Mouse (Mus musculus) testis, adult 2 months (tissue): ENCODE measurements at regions not wholly inside any gene's neighbourhood (a gene's known extent, or its start where the extent isn't known, plus 50 kb on each side); places are given as distances from the start of the nearest gene placed in this dataset.

Experiments used
- H3K27ac ChIP-seq: fragments of 200-500 bp; 2 replicates; pipeline ENCODE4 v1.5.1; 2012; ENCODE audit warnings: low read depth, low read length; ENCODE audit not compliant: control insufficient read depth, insufficient read depth
- H3K27me3 ChIP-seq: fragments of 200-500 bp; 2 replicates; pipeline ENCODE4 v1.6.1; 2012; ENCODE audit warnings: mild to moderate bottlenecking, low read length, moderate library complexity; ENCODE audit not compliant: control insufficient read depth, insufficient read depth
- H3K36me3 ChIP-seq: fragments of 200-500 bp; 2 replicates; pipeline ENCODE4 v1.6.1; 2012; ENCODE audit warnings: mild to moderate bottlenecking, low read length; ENCODE audit not compliant: control insufficient read depth, insufficient read depth
- H3K4me1 ChIP-seq: fragments of 200-500 bp; 2 replicates; pipeline ENCODE4 v1.6.1; 2012; ENCODE audit warnings: low read length; ENCODE audit not compliant: control insufficient read depth, insufficient read depth
- H3K4me3 ChIP-seq: fragments of 200-500 bp; 2 replicates; pipeline ENCODE4 v1.5.1; 2012; ENCODE audit warnings: low read depth, mild to moderate bottlenecking, low read length, moderate library complexity, mixed read lengths; ENCODE audit not compliant: control insufficient read depth
- CTCF ChIP-seq: fragments of 200-500 bp; IDR thresholded peaks from 2 replicates; pipeline ENCODE4 v1.5.1; 2012; ENCODE audit warnings: low read depth, mild to moderate bottlenecking, inconsistent platforms, low read length, moderate library complexity; ENCODE audit not compliant: control insufficient read depth, insufficient read depth, insufficient replicate concordance
- POLR2A ChIP-seq: fragments of 200-500 bp; IDR thresholded peaks from 2 replicates; pipeline ENCODE4 v1.6.1; 2012; ENCODE audit warnings: low read depth, mild to moderate bottlenecking, inconsistent platforms, low read length, moderate library complexity; ENCODE audit not compliant: control insufficient read depth

DNA sequence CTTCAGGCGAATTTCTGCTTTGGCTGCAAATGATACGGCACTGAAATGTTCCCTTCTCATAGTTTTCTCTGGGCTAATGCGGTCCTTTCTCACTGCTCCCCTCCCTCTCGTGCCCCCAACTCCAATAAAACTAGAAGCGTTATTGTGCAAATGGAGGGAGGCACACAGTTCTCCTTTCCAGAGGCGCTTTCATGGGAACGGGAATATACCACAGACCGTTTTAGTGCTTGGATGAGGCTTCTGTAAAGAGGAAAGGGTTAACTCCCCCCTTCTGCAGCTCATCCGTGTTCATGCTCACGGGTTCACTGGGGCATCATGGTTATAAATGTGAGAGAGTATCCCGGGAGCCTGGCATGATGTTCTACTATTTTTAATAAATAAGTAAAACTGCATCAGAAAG, 231.2 kb downstream of the Ttll7 start:
- TF ChIP-seq CTCF (no peak), POLR2A (no peak)
- no peaks in the 10 kb centered on the region for H3K36me3 ChIP-seq
- H3K4me3 ChIP-seq, result no peak overlapping the region
- no peaks in the 10 kb centered on the region for H3K4me1 ChIP-seq
- no peak overlapping the region for H3K27ac ChIP-seq
- H3K27me3 ChIP-seq, result no peaks in the 10 kb centered on the region

GRCm38 (mm10) chr3:147083823-147084222, 231.7 kb downstream of the Ttll7 start:
- TF ChIP-seq CTCF (no peak), POLR2A (no peak)
- H3K4me1 ChIP-seq, result no peaks in the 10 kb centered on the region

DNA sequence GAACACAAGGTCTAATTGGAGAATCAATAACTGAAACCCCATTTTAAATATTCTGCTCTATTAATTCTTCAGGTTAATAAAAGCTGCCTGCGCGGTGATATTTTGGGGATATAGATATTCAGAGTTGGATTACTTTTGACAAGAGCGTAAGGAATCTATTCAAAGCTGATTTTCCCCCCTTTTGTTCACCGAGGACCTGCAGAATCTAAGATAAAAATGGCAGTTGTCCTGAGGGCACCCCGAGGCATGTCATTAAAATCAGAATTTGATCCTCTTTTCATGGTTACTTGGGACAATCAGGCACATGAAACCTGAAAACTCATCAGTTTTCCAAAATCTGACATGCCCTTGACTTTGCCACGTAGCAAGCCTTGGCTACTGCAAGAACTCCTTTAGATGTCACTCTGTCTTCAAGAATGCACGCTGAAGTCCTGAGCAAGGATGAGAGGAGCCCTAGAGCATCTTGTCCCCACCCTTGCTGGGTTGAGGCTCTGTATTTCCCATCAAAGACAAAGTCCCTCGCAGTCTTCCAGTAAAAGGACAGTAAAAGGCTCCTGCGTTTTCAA, 232.5 kb downstream of the Ttll7 start:
- Histone ChIP-seq H3K27ac (no peak overlapping the region), H3K27me3 (no peaks in the 10 kb centered on the region), H3K36me3 (no peaks in the 10 kb centered on the region), H3K4me1 (no peaks in the 10 kb centered on the region), H3K4me3 (no peak overlapping the region)
- no peak for TF ChIP-seq POLR2A
- no peak for TF ChIP-seq CTCF

More at GRCm38 (mm10) chr3:147083823-147084222, 231.7 kb downstream of the Ttll7 start:
- Histone ChIP-seq H3K36me3 (no peaks in the 10 kb centered on the region), H3K4me3 (no peak overlapping the region), H3K27me3 (no peaks in the 10 kb centered on the region), H3K27ac (no peak overlapping the region)

GRCm38 (mm10) chr3:147088171-147088570, 236.0 kb downstream of the Ttll7 start:
- no peak overlapping the region for H3K27ac ChIP-seq
- H3K36me3 ChIP-seq, result no peaks in the 10 kb centered on the region
- TF ChIP-seq POLR2A, result no peak
- no peak for TF ChIP-seq CTCF
- H3K4me1 ChIP-seq, result peaks cover 4% of the 10 kb centered on the region
- H3K4me3 ChIP-seq, result no peak overlapping the region
- no peaks in the 10 kb centered on the region for H3K27me3 ChIP-seq

GRCm38 (mm10) chr3:147089716-147090115, 237.5 kb downstream of the Ttll7 start:
- Histone ChIP-seq H3K4me1 (peaks cover 4% of the 10 kb centered on the region), H3K27ac (no peak overlapping the region), H3K36me3 (no peaks in the 10 kb centered on the region), H3K4me3 (no peak overlapping the region), H3K27me3 (no peaks in the 10 kb centered on the region)
- no peak for TF ChIP-seq POLR2A
- TF ChIP-seq CTCF, result no peak

DNA sequence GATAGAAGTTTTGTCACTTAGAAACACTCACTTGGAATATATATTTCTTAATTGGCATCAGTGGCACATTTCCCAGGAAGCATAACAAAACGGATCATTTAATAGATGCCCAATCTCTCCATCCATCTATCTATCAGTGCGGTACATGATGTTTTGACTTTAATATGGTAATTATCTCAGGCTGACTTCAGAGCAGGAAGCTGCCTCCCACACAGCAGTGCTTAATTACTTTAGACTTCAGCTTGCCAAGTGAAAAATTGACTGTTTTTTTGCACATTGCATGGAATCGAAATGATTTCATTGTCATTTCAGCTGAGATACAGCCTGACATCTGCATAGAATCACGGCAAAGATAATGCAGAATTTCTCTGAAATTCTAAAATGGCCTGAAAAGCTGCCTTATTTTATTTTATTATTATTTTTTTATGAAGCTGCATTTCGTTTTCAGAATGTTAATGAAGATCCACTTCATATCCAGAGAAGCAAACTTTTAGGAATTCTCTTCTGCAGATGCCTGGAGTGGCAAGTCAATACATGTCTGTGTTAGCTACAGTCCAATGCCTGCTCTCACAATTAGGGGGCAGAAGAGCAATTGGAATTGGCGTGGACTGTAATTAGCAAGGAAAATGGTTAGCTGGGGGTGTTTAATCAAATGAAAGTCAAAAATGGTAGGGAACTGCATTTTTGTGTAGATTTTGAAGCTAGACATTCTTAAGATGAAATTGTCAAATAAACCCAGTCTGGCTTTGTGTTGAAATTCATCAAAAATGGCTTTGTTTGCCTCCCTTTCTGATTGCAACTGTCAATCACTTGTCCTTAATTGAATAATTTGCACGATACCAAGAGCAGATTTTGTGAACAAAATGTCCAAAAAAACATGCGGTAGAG, 240.3 kb downstream of the Ttll7 start:
- Histone ChIP-seq H3K4me3 (no peak overlapping the region), H3K4me1 (peaks cover 4% of the 10 kb centered on the region), H3K36me3 (no peaks in the 10 kb centered on the region), H3K27ac (no peak overlapping the region), H3K27me3 (no peaks in the 10 kb centered on the region)
- TF ChIP-seq POLR2A (no peak), CTCF (no peak)

DNA sequence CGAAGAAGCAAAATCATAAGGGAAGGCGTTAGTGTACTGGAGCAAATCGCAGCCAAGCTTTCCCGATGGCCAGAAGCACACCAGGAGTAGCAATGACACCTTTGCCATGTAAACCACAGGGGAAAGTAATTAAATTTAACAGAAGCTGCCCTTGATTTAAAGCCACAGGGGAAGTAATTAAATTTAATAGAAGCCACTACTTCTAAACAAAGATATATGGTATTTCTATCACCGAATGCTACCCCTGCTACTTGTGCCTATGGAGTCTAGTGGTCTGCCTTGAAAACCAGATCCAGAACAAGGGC, 240.9 kb downstream of the Ttll7 start:
- no peak overlapping the region for H3K4me3 ChIP-seq
- no peak overlapping the region for H3K27ac ChIP-seq
- peaks cover 5% of the 10 kb centered on the region for H3K4me1 ChIP-seq
- TF ChIP-seq CTCF (no peak), POLR2A (no peak)
- no peaks in the 10 kb centered on the region for H3K27me3 ChIP-seq
- H3K36me3 ChIP-seq, result no peaks in the 10 kb centered on the region
